Mouse (Mus musculus): ENCODE results near the gene Olfr1016.

Olfr1016 gene

DNA sequence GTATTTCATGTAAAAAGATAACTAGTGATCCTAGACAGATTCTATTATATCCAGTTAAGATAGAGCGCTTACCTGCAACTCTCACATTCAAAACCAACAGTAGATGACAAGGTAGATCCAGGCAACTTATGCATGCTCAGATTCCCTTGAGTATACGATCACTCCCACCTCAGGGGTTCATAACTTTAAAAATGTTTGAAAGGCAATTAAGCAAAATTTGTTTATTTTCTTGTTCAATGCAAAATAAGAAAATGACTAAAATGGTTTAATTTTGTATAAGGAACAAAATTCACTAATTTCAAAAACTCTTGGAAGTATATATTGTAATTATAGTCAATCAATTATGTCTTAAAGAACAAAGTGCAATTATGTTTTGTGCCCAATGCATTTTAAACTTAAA is at the start of gene Olfr1016:
TSS of gene Olfr1016 (minus strand) at position 101 of the 400 bp plus-strand sequence.
- in situ Hi-C loops (cut with MboI; ENCODE audit: low sequenced_read_pairs), result no loop called here

GRCm38 (mm10) chr2:85846730-85847129 is 44.4 kb upstream of the Olfr1016 start, which contains the start of gene Olfr1020:
TSS of gene Olfr1020 (plus strand) at chr2:85847030.
- in situ Hi-C loops (cut with MboI; ENCODE audit: low sequenced_read_pairs), result no loop called here

GRCm38 (mm10) chr2:85845383-85845782 is 43.0 kb upstream of the Olfr1016 start, which contains the start of gene Olfr1019:
TSS of gene Olfr1019 (minus strand) at chr2:85845483.
- in situ Hi-C loops (cut with MboI; ENCODE audit: low sequenced_read_pairs), result no loop called here

DNA sequence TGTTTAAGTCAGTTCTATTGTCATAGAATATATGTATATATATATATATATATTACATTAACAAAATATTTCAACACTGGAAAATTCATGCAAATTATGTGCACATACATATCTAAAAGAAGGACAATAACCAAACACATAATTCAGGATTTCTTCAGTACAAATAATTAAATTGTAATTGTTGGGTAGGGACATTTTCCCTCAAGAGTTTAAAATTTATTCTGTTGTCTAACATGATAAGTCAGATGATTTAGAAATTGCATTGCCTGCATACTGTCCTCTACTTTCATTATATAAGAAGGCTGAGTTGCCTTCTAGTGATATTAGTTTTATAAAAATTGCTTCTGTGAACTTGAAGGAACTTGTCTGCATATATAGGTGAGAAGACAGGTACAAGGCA is 15.8 kb upstream of the Olfr1016 start, which contains the start of gene Olfr1018:
TSS of gene Olfr1018 (plus strand) at position 301 of the 400 bp plus-strand sequence.
- in situ Hi-C loops (cut with MboI; ENCODE audit: low sequenced_read_pairs), result no loop called here

DNA sequence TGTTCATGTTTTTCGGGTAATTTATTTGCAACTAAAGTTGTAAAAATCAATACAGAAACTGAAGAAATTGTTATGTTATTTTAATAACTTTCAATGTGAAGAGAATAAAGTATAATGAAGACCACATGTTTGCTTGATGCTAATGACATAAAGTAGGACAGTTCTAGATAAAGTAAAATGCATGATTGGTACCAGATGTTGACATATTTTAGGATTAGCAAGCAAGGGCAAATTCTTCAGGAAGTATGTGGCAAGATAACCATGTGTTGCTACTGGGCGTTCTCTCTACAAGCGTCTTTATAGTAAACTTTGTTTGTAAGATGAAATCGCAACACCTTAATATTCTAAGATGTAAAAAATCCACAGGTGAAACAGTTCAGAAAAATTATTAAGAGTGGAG is 2.2 kb upstream of the Olfr1016 start:
- in situ Hi-C loops (cut with MboI; ENCODE audit: low sequenced_read_pairs), result no loop called here

DNA sequence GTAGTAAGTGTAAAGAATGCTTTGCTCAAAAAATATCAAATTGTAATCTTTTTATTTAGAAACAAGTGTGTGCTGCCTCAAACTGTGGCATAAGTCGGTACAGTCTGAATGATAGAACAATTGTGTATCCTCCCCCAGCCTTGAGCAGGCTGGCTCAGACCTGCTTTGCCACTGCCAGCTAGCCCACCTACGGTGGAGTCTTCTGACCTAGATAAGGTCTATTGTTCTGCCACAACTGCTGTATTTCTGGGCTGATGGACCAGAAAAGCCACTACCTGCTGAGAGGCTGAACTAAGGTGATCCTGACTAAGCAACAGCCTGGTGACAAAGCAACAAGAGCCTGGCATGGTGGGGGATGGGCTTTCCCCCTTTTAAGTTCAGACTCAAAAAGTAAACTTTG is 10.0 kb downstream of the Olfr1016 start:
- in situ Hi-C loops (cut with MboI; ENCODE audit: low sequenced_read_pairs), result no loop called here

- in situ Hi-C loops (cut with MboI; ENCODE audit: low sequenced_read_pairs), result no loop called here
Observed at GRCm38 (mm10) chr2:85781717-85782116, 20.6 kb downstream of the Olfr1016 start, which contains the start of gene Olfr1015. TSS of gene Olfr1015 (plus strand) at chr2:85782017.

DNA sequence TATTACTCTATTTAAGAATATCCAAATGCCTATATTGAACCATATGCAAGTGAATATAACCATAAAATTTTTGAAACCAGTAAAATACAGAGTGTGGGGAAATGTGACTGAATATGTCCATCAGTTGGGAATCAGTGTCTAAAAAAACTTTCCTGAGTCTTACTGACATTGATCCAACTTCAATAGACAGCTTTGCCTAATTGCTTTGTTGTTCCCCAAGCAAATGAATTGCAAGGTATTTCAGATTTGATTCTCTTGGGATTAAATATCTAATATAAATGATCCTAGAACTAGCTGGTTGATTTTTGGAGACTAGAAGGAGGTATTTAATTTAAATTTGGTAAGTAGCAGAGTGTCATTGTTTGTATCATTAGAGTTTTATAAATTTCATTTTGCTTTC is 29.9 kb downstream of the Olfr1016 start, which contains the start of gene Olfr1014:
TSS of gene Olfr1014 (plus strand) at position 301 of the 400 bp plus-strand sequence.
- in situ Hi-C loops (cut with MboI; ENCODE audit: low sequenced_read_pairs), result no loop called here

DNA sequence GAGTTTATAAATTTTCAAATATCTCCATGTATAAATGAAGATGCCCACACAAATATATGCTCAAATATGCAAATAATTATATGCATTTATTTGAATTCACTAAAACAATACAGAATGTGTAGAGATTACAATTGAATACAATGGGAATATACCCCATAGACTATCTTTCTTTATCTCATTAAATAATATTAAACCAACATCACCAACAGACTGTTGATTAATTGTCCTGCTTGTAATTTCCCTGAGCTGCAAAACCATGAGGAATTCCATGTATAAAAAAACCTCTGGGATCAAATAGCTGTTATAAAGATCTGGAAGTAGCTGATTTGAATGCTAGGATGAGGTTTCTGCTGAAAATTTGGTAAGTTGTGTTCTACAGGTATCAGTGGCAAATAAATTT is 35.5 kb downstream of the Olfr1016 start, which contains the start of gene Olfr1013:
TSS of gene Olfr1013 (plus strand) at position 301 of the 400 bp plus-strand sequence.
- in situ Hi-C loops (cut with MboI; ENCODE audit: low sequenced_read_pairs), result no loop called here

DNA sequence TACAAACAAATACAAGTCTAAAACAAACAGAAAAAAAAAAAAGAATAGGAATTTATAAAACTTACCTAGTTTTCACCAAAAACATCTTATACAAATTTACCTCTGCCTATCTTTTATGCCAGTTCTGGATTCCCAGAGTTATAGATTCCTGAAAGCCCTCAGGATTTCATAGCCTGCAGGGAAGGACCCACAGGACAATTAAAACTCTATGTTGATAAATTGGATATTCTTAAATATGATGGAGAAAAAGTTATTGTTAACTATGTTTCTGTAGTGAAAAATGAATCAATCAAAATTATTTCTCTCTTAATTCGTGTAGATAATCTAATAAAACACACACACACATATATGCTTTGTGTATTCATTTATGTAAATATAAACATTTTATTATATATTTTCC is 39.7 kb downstream of the Olfr1016 start, which contains the start of gene Olfr1012:
TSS of gene Olfr1012 (minus strand) at position 101 of the 400 bp plus-strand sequence.
- in situ Hi-C loops (cut with MboI; ENCODE audit: low sequenced_read_pairs), result no loop called here

DNA sequence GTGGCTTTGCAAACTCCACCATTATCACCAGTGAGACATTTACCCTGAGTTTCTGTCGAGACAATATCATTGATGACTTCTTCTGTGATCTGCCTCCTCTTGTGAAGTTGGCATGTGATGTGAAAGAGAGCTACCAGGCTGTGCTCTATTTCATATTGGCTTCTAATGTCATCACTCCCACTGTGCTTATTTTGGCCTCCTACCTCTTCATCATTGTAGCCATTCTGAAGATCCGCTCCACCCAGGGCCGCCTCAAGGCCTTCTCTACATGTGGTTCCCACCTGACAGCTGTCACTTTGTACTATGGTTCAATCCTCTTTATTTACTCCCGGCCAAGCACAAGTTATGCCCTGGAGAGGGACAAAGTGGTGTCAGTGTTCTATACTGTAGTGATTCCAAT is 48.5 kb downstream of the Olfr1016 start:
- in situ Hi-C loops (cut with MboI; ENCODE audit: low sequenced_read_pairs), result no loop called here
